Mouse (Mus musculus): ENCODE data around the gene Slf2.

GRCm38 (mm10) chr19:45026958-45027670 lies 96.2 kb downstream of the Slf2 start:
- no peak for TF ChIP-seq CTCF (IDR thresholded peaks at IDR 0.05; ENCODE audit: low read depth, low read length)
- TF ChIP-seq EP300 (IDR thresholded peaks at IDR 0.05; ENCODE audit: insufficient read depth, low read depth, low read length), result no peak
- no peak for TF ChIP-seq POLR2A (IDR thresholded peaks at IDR 0.05; ENCODE audit: insufficient read depth, low read length)
